Mouse (Mus musculus): ENCODE data around the gene Map2. TPM values are rescaled to one million over a fixed set of nuclear protein-coding genes. Genes with fewer than 3 reads are reported as not detected.

Gene Map2
- total and polyA plus RNA-seq, 3 experiments: not detected

- Histone ChIP-seq H3K9me3 (replicated peaks; ENCODE audit: insufficient read depth, low read length) (no peaks in the 10 kb centered on the region), H3K36me3 (ENCODE audit: control insufficient read depth in 1 of 2, insufficient read depth in 2 of 2, low read length in 2 of 2) (no peaks in the 10 kb centered on the region), H3K4me1 (ENCODE audit: control insufficient read depth in 1 of 2, insufficient read depth in 2 of 2, low read length in 2 of 2) (no peaks in the 10 kb centered on the region), H3K79me2 (ENCODE audit: control insufficient read depth, insufficient read depth, low read length, poor library complexity) (no peaks in the 10 kb centered on the region), H3K27me3 (ENCODE audit: control insufficient read depth in 1 of 2, insufficient read depth in 2 of 2, low read length in 2 of 2) (no peaks in the 10 kb centered on the region), H3K27ac (ENCODE audit: control insufficient read depth, low read depth, low read length) (no peak overlapping the region), H3K4me3 (ENCODE audit: control insufficient read depth in 1 of 2, insufficient read depth in 1 of 2, low read depth in 2 of 2, low read length in 2 of 2) (no peak overlapping the region), H3K9ac (ENCODE audit: control insufficient read depth, low read depth, low read length, poor library complexity, severe bottlenecking) (no peak overlapping the region)
- DNase-seq (ENCODE audit: low read depth, low spot score): no peak
- TF ChIP-seq ZKSCAN1 (IDR thresholded peaks at IDR 0.05; ENCODE audit: low read depth, low read length): no peak
- no peak for TF ChIP-seq BHLHE40 (IDR thresholded peaks at IDR 0.05; ENCODE audit: borderline replicate concordance, low read depth, low read length)
- no peak for TF ChIP-seq ZC3H11A (IDR thresholded peaks at IDR 0.05; ENCODE audit: low read depth, low read length)
- TF ChIP-seq MYC (IDR thresholded peaks at IDR 0.05; ENCODE audit: low read depth, low read length): no peak
- no peak for TF ChIP-seq POLR2AphosphoS2 (IDR thresholded peaks at IDR 0.05; ENCODE audit: low read length)
- TF ChIP-seq RAD21 (IDR thresholded peaks at IDR 0.05; ENCODE audit: low read depth, low read length): no peak
- TF ChIP-seq USF1 (IDR thresholded peaks at IDR 0.05; ENCODE audit: low read depth, low read length): no peak
- TF ChIP-seq POLR2A (IDR thresholded peaks at IDR 0.05; ENCODE audit: control insufficient read depth in 1 of 2, insufficient read depth in 1 of 2, low read depth in 1 of 2, low read length in 2 of 2, poor library complexity in 1 of 2): no peak
- TF ChIP-seq E2F4 (IDR thresholded peaks at IDR 0.05; ENCODE audit: borderline replicate concordance, low read depth, low read length): no peak
- TF ChIP-seq CHD2 (IDR thresholded peaks at IDR 0.05; ENCODE audit: low read length): no peak
- no peak for TF ChIP-seq GABPA (IDR thresholded peaks at IDR 0.05; ENCODE audit: low read depth, low read length)
- TF ChIP-seq KAT2A (conservative IDR thresholded peaks at IDR 0.05; ENCODE audit: low read depth, low read length): no peak
Observed at GRCm38 (mm10) chr1:66251649-66252332, 76.7 kb downstream of the Map2 start.

GRCm38 (mm10) chr1:66252333-66252724 is 77.3 kb downstream of the Map2 start:
- Histone ChIP-seq H3K36me3 (ENCODE audit: control insufficient read depth in 1 of 2, insufficient read depth in 2 of 2, low read length in 2 of 2) (no peaks in the 10 kb centered on the region), H3K4me1 (ENCODE audit: control insufficient read depth in 1 of 2, insufficient read depth in 2 of 2, low read length in 2 of 2) (no peaks in the 10 kb centered on the region), H3K9ac (ENCODE audit: control insufficient read depth, low read depth, low read length, poor library complexity, severe bottlenecking) (no peak overlapping the region), H3K27me3 (ENCODE audit: control insufficient read depth in 1 of 2, insufficient read depth in 2 of 2, low read length in 2 of 2) (no peaks in the 10 kb centered on the region), H3K27ac (ENCODE audit: control insufficient read depth, low read depth, low read length) (no peak overlapping the region), H3K79me2 (ENCODE audit: control insufficient read depth, insufficient read depth, low read length, poor library complexity) (no peaks in the 10 kb centered on the region), H3K9me3 (replicated peaks; ENCODE audit: insufficient read depth, low read length) (no peaks in the 10 kb centered on the region), H3K4me3 (ENCODE audit: control insufficient read depth in 1 of 2, insufficient read depth in 1 of 2, low read depth in 2 of 2, low read length in 2 of 2) (no peak overlapping the region)
- no peak for DNase-seq (ENCODE audit: low read depth, low spot score)
- no peak for TF ChIP-seq ZNF384 (IDR thresholded peaks at IDR 0.05; ENCODE audit: low read depth, low read length)
- no peak for TF ChIP-seq CTCF (IDR thresholded peaks at IDR 0.05 in 2 of 3, conservative IDR thresholded peaks at IDR 0.05 in 1 of 3; ENCODE audit: control insufficient read depth in 1 of 3, insufficient read depth in 1 of 3, low read depth in 2 of 3, low read length in 3 of 3, poor library complexity in 1 of 3, severe bottlenecking in 1 of 3)
- TF ChIP-seq NRF1 (IDR thresholded peaks at IDR 0.05; ENCODE audit: insufficient read depth, low read depth, low read length, poor library complexity, severe bottlenecking): no peak

GRCm38 (mm10) chr1:66263220-66263619 is 88.1 kb downstream of the Map2 start:
- Histone ChIP-seq H3K9ac (ENCODE audit: control insufficient read depth, low read depth, low read length, poor library complexity, severe bottlenecking) (no peak overlapping the region), H3K27ac (ENCODE audit: control insufficient read depth, low read depth, low read length) (no peak overlapping the region), H3K9me3 (replicated peaks; ENCODE audit: insufficient read depth, low read length) (no peaks in the 10 kb centered on the region), H3K4me3 (ENCODE audit: control insufficient read depth in 1 of 2, insufficient read depth in 1 of 2, low read depth in 2 of 2, low read length in 2 of 2) (no peak overlapping the region), H3K4me1 (ENCODE audit: control insufficient read depth in 1 of 2, insufficient read depth in 2 of 2, low read length in 2 of 2) (no peaks in the 10 kb centered on the region), H3K27me3 (ENCODE audit: control insufficient read depth in 1 of 2, insufficient read depth in 2 of 2, low read length in 2 of 2) (no peaks in the 10 kb centered on the region), H3K79me2 (ENCODE audit: control insufficient read depth, insufficient read depth, low read length, poor library complexity) (no peaks in the 10 kb centered on the region), H3K36me3 (ENCODE audit: control insufficient read depth in 1 of 2, insufficient read depth in 2 of 2, low read length in 2 of 2) (no peaks in the 10 kb centered on the region)
- no peak for DNase-seq (ENCODE audit: low read depth, low spot score)
- TF ChIP-seq MYC (IDR thresholded peaks at IDR 0.05; ENCODE audit: low read depth, low read length): no peak
- TF ChIP-seq KAT2A (conservative IDR thresholded peaks at IDR 0.05; ENCODE audit: low read depth, low read length): no peak
- no peak for TF ChIP-seq CHD2 (IDR thresholded peaks at IDR 0.05; ENCODE audit: low read length)
- TF ChIP-seq ZNF384 (IDR thresholded peaks at IDR 0.05; ENCODE audit: low read depth, low read length): no peak
- no peak for TF ChIP-seq USF1 (IDR thresholded peaks at IDR 0.05; ENCODE audit: low read depth, low read length)
